Mouse (Mus musculus) testis, adult 2 months (tissue): ENCODE data around the gene Snx9.

Source experiments
- CTCF ChIP-seq: fragments of 200-500 bp; IDR thresholded peaks from 2 replicates; pipeline ENCODE4 v1.5.1; 2012; ENCODE audit warnings: low read depth, mild to moderate bottlenecking, inconsistent platforms, low read length, moderate library complexity; ENCODE audit not compliant: control insufficient read depth, insufficient read depth, insufficient replicate concordance
- POLR2A ChIP-seq: fragments of 200-500 bp; IDR thresholded peaks from 2 replicates; pipeline ENCODE4 v1.6.1; 2012; ENCODE audit warnings: low read depth, mild to moderate bottlenecking, inconsistent platforms, low read length, moderate library complexity; ENCODE audit not compliant: control insufficient read depth

- TF ChIP-seq CTCF (no peak), POLR2A (no peak)
Observed at GRCm38 (mm10) chr17:5868319-5869031, 27.3 kb downstream of the Snx9 start.
